Mouse (Mus musculus) G1E (cell line): Measurements from ENCODE around the gene Cyp4f17.

ENCODE experiments used
- CTCF ChIP-seq: IDR thresholded peaks from 2 replicates; pipeline ENCODE4 v1.5.1; 2012; ENCODE audit warnings: low read depth, low read length, inconsistent platforms, mixed read lengths
- TAL1 ChIP-seq: conservative IDR thresholded peaks from 2 replicates; pipeline ENCODE4 v1.6.1; 2012; ENCODE audit warnings: low read depth, low read length, inconsistent platforms, mixed read lengths

DNA sequence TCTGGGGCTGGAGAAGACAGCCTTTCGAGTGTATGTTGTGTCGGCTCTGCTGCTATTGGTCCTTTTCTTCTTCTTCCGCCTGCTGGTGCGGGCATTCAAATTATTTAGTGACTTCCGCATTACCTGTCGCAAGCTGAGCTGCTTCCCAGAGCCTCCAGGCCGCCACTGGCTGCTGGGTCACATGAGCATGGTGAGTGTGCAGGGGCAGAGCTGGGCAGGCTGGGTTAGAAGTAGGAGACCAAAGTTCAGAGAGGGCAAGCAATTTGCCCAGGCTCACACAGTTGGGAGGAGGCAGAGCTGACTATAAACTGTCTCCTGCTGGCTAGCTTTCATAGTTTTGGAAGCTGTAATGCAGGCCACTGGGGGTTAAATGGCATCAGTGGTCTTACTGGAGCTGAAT, 37.4 kb upstream of the Cyp4f17 start:
- no peak for TF ChIP-seq CTCF
- TF ChIP-seq TAL1 = no peak
